Mouse (Mus musculus) megakaryocyte, embryonic 14.5 days (primary cell): ENCODE data around the gene S100a2. TPM values are rescaled to one million over a fixed set of nuclear protein-coding genes. Genes with fewer than 3 reads are reported as not detected.

Source experiments
- H3K27me3 ChIP-seq: replicated peaks from 2 replicates; pipeline ENCODE3; 2012; ENCODE audit warnings: inconsistent platforms
- H3K36me3 ChIP-seq: replicated peaks from 2 replicates; pipeline ENCODE3; 2012; ENCODE audit warnings: low read length, inconsistent platforms, mixed read lengths
- H3K4me1 ChIP-seq: 2 replicates; pipeline ENCODE4 v1.6.1; 2012; ENCODE audit warnings: inconsistent platforms
- H3K4me3 ChIP-seq: replicated peaks from 2 replicates; pipeline ENCODE3; 2012; ENCODE audit warnings: moderate library complexity, mild to moderate bottlenecking, inconsistent platforms
- H3K9me3 ChIP-seq: 2 replicates; pipeline ENCODE4 v1.6.1; 2012; ENCODE audit warnings: inconsistent platforms
- FLI1 ChIP-seq: IDR thresholded peaks from 2 replicates; pipeline ENCODE4 v1.6.1; 2012; ENCODE audit warnings: low read length, inconsistent platforms, mixed read lengths
- GATA1 ChIP-seq: IDR thresholded peaks from 3 replicates; pipeline ENCODE4 v1.6.1; 2012; ENCODE audit warnings: mixed read lengths, low read length, inconsistent platforms, borderline replicate concordance
- polyA plus RNA-seq: library from polyadenylated mRNA; stranded (reverse); fragments of >175 nt; gene quantifications from 2 replicates; pipeline ENCODE4 v1.2.3, GENCODE M21; 2012; ENCODE audit warnings: low replicate concordance; ENCODE audit not compliant: insufficient read depth

S100a2 gene
- polyA plus RNA-seq, 1 experiment, result not detected

- H3K9me3 ChIP-seq, result no peaks in the 10 kb centered on the region
- no peak for TF ChIP-seq FLI1
- no peak for TF ChIP-seq GATA1
- peaks cover 48% of the 10 kb centered on the region for H3K4me1 ChIP-seq
- peaks cover 57% of the 10 kb centered on the region for H3K27me3 ChIP-seq
- H3K36me3 ChIP-seq, result no peaks in the 10 kb centered on the region
- H3K4me3 ChIP-seq, result peak overlapping the region; percentile 88
Measured at GRCm38 (mm10) chr3:90613461-90614147, 23.6 kb downstream of the S100a2 start.

- Histone ChIP-seq H3K27me3 (peaks cover 51% of the 10 kb centered on the region), H3K4me1 (peaks cover 42% of the 10 kb centered on the region), H3K36me3 (no peaks in the 10 kb centered on the region), H3K4me3 (peak overlapping the region; percentile 88), H3K9me3 (no peaks in the 10 kb centered on the region)
- TF ChIP-seq FLI1, result no peak
- TF ChIP-seq GATA1, result no peak
Measured at GRCm38 (mm10) chr3:90614148-90614530, 24.1 kb downstream of the S100a2 start.

GRCm38 (mm10) chr3:90614611-90615251, 24.7 kb downstream of the S100a2 start:
- Histone ChIP-seq H3K36me3 (no peaks in the 10 kb centered on the region), H3K4me1 (peaks cover 40% of the 10 kb centered on the region), H3K27me3 (peaks cover 46% of the 10 kb centered on the region), H3K4me3 (peak overlapping the region; percentile 56), H3K9me3 (no peaks in the 10 kb centered on the region)
- TF ChIP-seq FLI1, result no peak
- TF ChIP-seq GATA1, result no peak

GRCm38 (mm10) chr3:90615415-90615814, 25.4 kb downstream of the S100a2 start:
- H3K36me3 ChIP-seq, result no peaks in the 10 kb centered on the region
- H3K4me3 ChIP-seq, result no peak overlapping the region
- H3K4me1 ChIP-seq, result peaks cover 40% of the 10 kb centered on the region
- TF ChIP-seq GATA1 (no peak), FLI1 (no peak)
- H3K9me3 ChIP-seq, result no peaks in the 10 kb centered on the region
- peaks cover 40% of the 10 kb centered on the region for H3K27me3 ChIP-seq

- Histone ChIP-seq H3K36me3 (no peaks in the 10 kb centered on the region), H3K27me3 (peaks cover 38% of the 10 kb centered on the region), H3K4me1 (peaks cover 40% of the 10 kb centered on the region), H3K4me3 (no peak overlapping the region), H3K9me3 (no peaks in the 10 kb centered on the region)
- TF ChIP-seq FLI1, result no peak
- no peak for TF ChIP-seq GATA1
Measured at GRCm38 (mm10) chr3:90615911-90616310, 25.9 kb downstream of the S100a2 start.

GRCm38 (mm10) chr3:90617586-90617985, 27.5 kb downstream of the S100a2 start:
- H3K4me1 ChIP-seq, result peaks cover 32% of the 10 kb centered on the region
- peaks cover 34% of the 10 kb centered on the region for H3K27me3 ChIP-seq
- no peak for TF ChIP-seq GATA1
- TF ChIP-seq FLI1, result no peak
- no peaks in the 10 kb centered on the region for H3K9me3 ChIP-seq
- H3K36me3 ChIP-seq, result no peaks in the 10 kb centered on the region
- no peak overlapping the region for H3K4me3 ChIP-seq

GRCm38 (mm10) chr3:90621552-90621951, 31.5 kb downstream of the S100a2 start:
- H3K27me3 ChIP-seq, result peaks cover 28% of the 10 kb centered on the region
- H3K36me3 ChIP-seq, result no peaks in the 10 kb centered on the region
- peaks cover 2% of the 10 kb centered on the region; the same call in 1 of the 2 replicates for H3K4me1 ChIP-seq
- no peak for TF ChIP-seq FLI1
- TF ChIP-seq GATA1, result no peak
- no peaks in the 10 kb centered on the region for H3K9me3 ChIP-seq
- H3K4me3 ChIP-seq, result no peak overlapping the region

- TF ChIP-seq GATA1 (no peak), FLI1 (no peak)
- H3K27me3 ChIP-seq, result peaks cover 31% of the 10 kb centered on the region
- no peaks in the 10 kb centered on the region for H3K36me3 ChIP-seq
- H3K4me1 ChIP-seq, result peaks cover 2% of the 10 kb centered on the region; the same call in 1 of the 2 replicates
- H3K9me3 ChIP-seq, result no peaks in the 10 kb centered on the region
- H3K4me3 ChIP-seq, result no peak overlapping the region
Measured at GRCm38 (mm10) chr3:90623435-90624071, 33.5 kb downstream of the S100a2 start.

- H3K4me3 ChIP-seq, result no peak overlapping the region
- no peaks in the 10 kb centered on the region for H3K36me3 ChIP-seq
- H3K4me1 ChIP-seq, result peaks cover 2% of the 10 kb centered on the region; the same call in 1 of the 2 replicates
- TF ChIP-seq FLI1 (no peak), GATA1 (no peak)
- no peaks in the 10 kb centered on the region for H3K9me3 ChIP-seq
- H3K27me3 ChIP-seq, result peaks cover 31% of the 10 kb centered on the region
Measured at GRCm38 (mm10) chr3:90625496-90625895, 35.4 kb downstream of the S100a2 start.
